Mouse (Mus musculus): ENCODE measurements around the gene Polrmt. TPM values are rescaled to one million over a fixed set of nuclear protein-coding genes. Genes with fewer than 3 reads are reported as not detected.

Polrmt gene
- polyA plus RNA-seq, 1 experiment from 2014 or later, result 32.2 TPM

DNA sequence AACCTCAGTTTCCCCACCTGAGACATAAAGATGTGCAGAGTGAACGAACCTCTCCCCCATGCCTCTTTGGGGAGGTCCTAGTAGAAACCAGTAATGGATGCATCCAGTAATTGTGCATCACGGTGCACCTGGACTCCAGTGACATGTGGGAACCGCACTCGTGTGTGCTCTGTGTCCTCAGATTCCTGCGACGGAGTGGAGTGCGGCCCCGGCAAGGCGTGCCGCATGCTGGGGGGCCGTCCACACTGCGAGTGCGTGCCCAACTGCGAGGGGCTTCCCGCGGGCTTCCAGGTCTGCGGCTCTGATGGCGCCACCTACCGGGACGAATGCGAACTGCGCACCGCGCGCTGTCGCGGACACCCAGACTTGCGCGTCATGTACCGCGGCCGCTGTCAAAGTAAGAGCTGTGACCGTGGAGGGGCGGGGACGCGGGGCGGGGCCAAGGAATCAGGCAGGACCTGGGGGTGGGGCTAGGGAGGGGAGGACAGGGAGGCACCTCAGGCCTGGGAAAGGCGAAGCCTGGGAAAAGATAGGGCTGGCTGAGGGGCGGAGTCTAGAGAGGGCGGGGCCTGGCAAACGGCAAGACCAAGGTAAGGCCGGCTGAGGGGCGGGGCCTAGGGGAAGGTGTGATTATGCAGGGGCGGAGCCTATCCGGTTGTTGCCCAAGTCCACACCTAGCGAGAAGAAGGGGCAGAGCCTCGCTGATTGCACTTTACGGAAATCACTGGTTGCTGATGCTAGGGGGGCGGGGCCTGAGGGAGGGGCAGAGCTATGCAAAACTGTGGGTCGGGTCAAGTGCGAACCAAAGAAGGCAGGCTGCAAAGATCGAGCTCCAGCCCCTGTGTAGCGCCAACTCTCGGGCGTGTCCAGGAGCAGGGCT, 33.6 kb upstream of the Polrmt start:
- Histone ChIP-seq H3K4me3 (ENCODE audit: low read depth, low read length) (peak overlapping the region; percentile 29), H3K9me3 (ENCODE audit: control insufficient read depth, low read length) (no peaks in the 10 kb centered on the region), H3K27me3 (ENCODE audit: control insufficient read depth, insufficient read depth, low read length) (peaks cover 37% of the 10 kb centered on the region), H3K4me2 (ENCODE audit: low read depth, severe bottlenecking) (peak overlapping the region; percentile 50), H3K36me3 (ENCODE audit: control insufficient read depth, insufficient read depth, low read length) (no peaks in the 10 kb centered on the region), H3K9ac (ENCODE audit: low read length) (no peak overlapping the region), H3K27ac (replicated peaks; ENCODE audit: low read depth, low read length) (no peak overlapping the region), H3K4me1 (ENCODE audit: control insufficient read depth, insufficient read depth, low read length) (peaks cover 10% of the 10 kb centered on the region)
- 3% methylated on average over 55 of the region's 55 CpGs for WGBS
- peak; percentile 97 for DNase-seq (ENCODE audit: low spot score)
- peak; percentile 91 for ATAC-seq (ENCODE audit: insufficient number of reproducible peaks, low FRiP score, low TSS enrichment, low read depth)

DNA sequence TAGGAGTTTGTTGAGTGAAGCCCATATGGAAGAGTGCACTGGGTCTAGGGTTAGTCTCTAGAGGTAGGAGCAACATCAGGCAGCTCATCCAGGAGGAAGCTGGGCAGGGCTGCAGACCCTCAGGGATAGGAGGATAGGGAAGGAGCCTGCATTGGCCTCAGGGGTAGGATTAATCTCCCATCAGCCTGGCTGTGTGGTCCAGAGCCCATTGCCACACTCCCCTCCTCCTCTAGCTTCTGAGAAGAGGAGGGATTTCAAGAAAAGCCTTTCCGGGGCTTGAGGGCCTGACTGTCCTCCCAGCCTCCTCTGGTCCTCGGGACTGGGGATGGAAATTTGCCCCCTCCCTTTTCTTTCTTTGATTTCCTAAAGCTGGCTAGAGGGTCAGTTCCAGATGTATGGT, 32.8 kb upstream of the Polrmt start:
- H3K9ac ChIP-seq (ENCODE audit: low read length), result no peak overlapping the region
- ATAC-seq (ENCODE audit: insufficient number of reproducible peaks, low FRiP score, low TSS enrichment, low read depth) (no peak), DNase-seq (ENCODE audit: low spot score) (no peak)
- peaks cover 10% of the 10 kb centered on the region for H3K4me1 ChIP-seq (ENCODE audit: control insufficient read depth, insufficient read depth, low read length)
- 8% methylated on average over 2 of the region's 2 CpGs for WGBS
- no peak overlapping the region for H3K27ac ChIP-seq (replicated peaks; ENCODE audit: low read depth, low read length)
- H3K27me3 ChIP-seq (ENCODE audit: control insufficient read depth, insufficient read depth, low read length), result peaks cover 32% of the 10 kb centered on the region
- no peaks in the 10 kb centered on the region for H3K36me3 ChIP-seq (ENCODE audit: control insufficient read depth, insufficient read depth, low read length)
- H3K4me3 ChIP-seq (ENCODE audit: low read depth, low read length), result no peak overlapping the region
- no peak overlapping the region for H3K4me2 ChIP-seq (ENCODE audit: low read depth, severe bottlenecking)
- H3K9me3 ChIP-seq (ENCODE audit: control insufficient read depth, low read length), result no peaks in the 10 kb centered on the region

DNA sequence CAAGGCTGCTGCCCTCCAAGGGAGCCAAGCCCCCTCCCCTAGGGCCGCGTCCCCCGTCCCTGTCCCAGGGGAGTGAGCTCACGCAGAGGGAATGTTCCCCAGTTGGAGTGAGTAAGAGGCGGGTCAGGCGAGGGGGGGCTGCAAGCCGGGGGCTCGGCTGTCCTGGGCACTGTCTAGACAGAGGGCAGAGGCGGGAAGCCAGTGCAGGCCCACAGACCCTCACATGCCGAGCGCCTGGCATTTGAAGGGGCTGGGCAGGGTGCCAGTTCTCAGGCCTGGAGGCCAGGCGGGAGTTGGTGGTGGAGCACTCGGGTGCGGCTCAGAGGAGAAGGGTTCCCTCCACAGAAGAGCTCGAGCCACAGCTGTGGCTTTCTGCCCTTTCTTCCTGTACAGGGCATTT, 31.6 kb upstream of the Polrmt start:
- H3K27ac ChIP-seq (replicated peaks; ENCODE audit: low read depth, low read length), result no peak overlapping the region
- H3K4me2 ChIP-seq (ENCODE audit: low read depth, severe bottlenecking), result no peak overlapping the region
- H3K36me3 ChIP-seq (ENCODE audit: control insufficient read depth, insufficient read depth, low read length), result no peaks in the 10 kb centered on the region
- H3K4me1 ChIP-seq (ENCODE audit: control insufficient read depth, insufficient read depth, low read length), result peaks cover 10% of the 10 kb centered on the region
- DNase-seq (ENCODE audit: low spot score) (peak; percentile 49), ATAC-seq (ENCODE audit: insufficient number of reproducible peaks, low FRiP score, low TSS enrichment, low read depth) (no peak)
- H3K27me3 ChIP-seq (ENCODE audit: control insufficient read depth, insufficient read depth, low read length), result peaks cover 31% of the 10 kb centered on the region
- H3K4me3 ChIP-seq (ENCODE audit: low read depth, low read length), result no peak overlapping the region
- no peaks in the 10 kb centered on the region for H3K9me3 ChIP-seq (ENCODE audit: control insufficient read depth, low read length)
- no peak overlapping the region for H3K9ac ChIP-seq (ENCODE audit: low read length)
- WGBS, result 23% methylated on average over 15 of the region's 15 CpGs

DNA sequence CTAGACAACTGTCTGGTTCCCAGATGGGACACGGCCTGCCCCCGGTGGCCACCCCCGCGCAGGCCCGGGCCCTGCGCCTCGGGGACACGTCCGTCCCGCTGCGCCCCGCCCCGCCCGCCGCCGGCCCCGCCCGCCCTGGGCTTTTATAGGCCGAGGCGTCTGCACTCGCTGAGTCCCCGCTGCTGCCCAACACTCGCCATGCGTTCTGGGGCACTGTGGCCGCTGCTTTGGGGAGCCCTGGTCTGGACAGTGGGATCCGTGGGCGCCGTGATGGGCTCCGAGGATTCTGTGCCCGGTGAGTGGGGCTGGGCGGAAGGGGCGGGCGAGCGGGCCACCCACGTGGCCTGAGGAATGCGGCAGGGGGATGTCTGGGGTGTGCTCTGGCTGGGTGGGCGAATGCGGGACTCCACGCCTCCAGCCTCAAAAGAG, 30.7 kb upstream of the Polrmt start, which contains the start of gene Fstl3:
TSS of gene Fstl3 (plus strand) at position 170 of the 429 bp plus-strand sequence.
- peaks cover 10% of the 10 kb centered on the region for H3K4me1 ChIP-seq (ENCODE audit: control insufficient read depth, insufficient read depth, low read length)
- no peak for ATAC-seq (ENCODE audit: insufficient number of reproducible peaks, low FRiP score, low TSS enrichment, low read depth)
- peak; percentile 64 for DNase-seq (ENCODE audit: low spot score)

DNA sequence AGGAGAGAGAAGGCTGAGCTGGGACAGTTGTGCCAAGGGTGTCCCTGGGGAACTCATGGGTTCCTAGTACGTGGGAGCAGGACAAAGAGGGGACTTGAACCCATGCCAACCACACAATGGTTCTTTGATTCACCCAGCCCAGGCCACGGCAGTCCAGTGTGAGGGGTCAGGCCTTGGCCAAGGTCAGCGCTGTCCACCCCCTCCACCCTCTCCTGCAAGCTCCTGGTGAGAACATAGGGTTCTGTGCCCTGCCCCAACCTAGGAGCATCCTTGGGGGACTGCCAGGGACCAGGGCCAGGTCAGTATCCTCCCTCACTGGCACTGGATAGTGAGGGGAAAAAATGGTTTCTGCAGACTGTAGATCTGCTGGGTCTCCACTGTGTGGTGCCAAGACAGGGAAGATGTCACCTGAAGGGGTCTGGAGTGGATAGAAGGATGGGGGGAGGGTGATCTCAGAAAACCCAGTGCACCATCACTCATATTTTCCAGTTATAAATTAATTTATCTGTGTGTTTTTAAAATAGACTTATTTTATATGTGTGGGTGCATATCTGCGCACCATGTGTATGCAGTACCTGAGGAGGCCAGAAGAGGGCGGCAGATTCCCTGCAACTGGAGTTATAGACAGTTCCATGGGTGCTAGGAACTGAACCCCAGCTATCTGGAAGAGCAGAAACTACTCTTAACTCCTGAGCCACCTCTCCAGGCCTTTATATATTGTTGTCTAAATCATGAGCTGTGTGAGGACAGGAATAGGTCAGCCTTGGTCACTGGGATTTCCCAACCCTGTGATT, 28.3 kb upstream of the Polrmt start:
- no peak for DNase-seq (ENCODE audit: low spot score)
- Histone ChIP-seq H3K4me3 (ENCODE audit: low read depth, low read length) (no peak overlapping the region), H3K4me2 (ENCODE audit: low read depth, severe bottlenecking) (no peak overlapping the region), H3K27ac (replicated peaks; ENCODE audit: low read depth, low read length) (no peak overlapping the region), H3K27me3 (ENCODE audit: control insufficient read depth, insufficient read depth, low read length) (peaks cover 17% of the 10 kb centered on the region), H3K9ac (ENCODE audit: low read length) (no peak overlapping the region), H3K9me3 (ENCODE audit: control insufficient read depth, low read length) (no peaks in the 10 kb centered on the region; the same call in 1 of the 2 replicates), H3K4me1 (ENCODE audit: control insufficient read depth, insufficient read depth, low read length) (0 out of 2 replicates have a peak, but pooled peaks cover 4% of the 10 kb centered on the region), H3K36me3 (ENCODE audit: control insufficient read depth, insufficient read depth, low read length) (no peaks in the 10 kb centered on the region)
- WGBS, result 75% methylated on average over 5 of the region's 5 CpGs
- ATAC-seq (ENCODE audit: insufficient number of reproducible peaks, low FRiP score, low TSS enrichment, low read depth), result no peak

More for the DNA sequence above, 30.7 kb upstream of the Polrmt start, which contains the start of gene Fstl3:
- Histone ChIP-seq H3K36me3 (ENCODE audit: control insufficient read depth, insufficient read depth, low read length) (no peaks in the 10 kb centered on the region), H3K9me3 (ENCODE audit: control insufficient read depth, low read length) (no peaks in the 10 kb centered on the region; the same call in 1 of the 2 replicates), H3K27ac (replicated peaks; ENCODE audit: low read depth, low read length) (no peak within 1 kb of the TSS), H3K27me3 (ENCODE audit: control insufficient read depth, insufficient read depth, low read length) (peaks cover 26% of the 10 kb centered on the region), H3K4me2 (ENCODE audit: low read depth, severe bottlenecking) (peak within 1 kb of the TSS; percentile 56), H3K4me3 (ENCODE audit: low read depth, low read length) (peak within 1 kb of the TSS; percentile 27), H3K9ac (ENCODE audit: low read length) (peak within 1 kb of the TSS; percentile 17)
- 1% methylated on average over 39 of the region's 39 CpGs for WGBS

DNA sequence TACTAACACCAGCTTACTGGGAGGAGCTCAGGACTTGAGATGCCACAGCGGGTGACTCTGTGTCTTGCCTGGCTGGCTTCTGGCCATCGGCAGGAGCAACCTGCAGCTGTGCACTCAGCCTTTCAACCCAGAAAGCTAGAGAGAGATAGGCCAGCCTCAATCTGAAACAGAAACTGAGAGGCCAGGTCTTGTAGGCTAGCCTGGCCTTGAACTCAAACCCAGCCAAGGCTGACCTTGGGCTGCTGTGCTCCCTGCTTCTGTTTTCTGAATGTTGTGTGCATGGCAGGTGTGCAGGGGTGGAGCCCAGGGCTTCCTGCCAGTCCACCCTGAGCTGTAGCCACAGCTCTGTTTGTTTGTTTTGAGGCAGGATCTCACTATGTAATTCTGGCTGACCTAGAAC, 26.8 kb upstream of the Polrmt start:
- no peaks in the 10 kb centered on the region; the same call in 1 of the 2 replicates for H3K9me3 ChIP-seq (ENCODE audit: control insufficient read depth, low read length)
- peaks cover 8% of the 10 kb centered on the region for H3K27me3 ChIP-seq (ENCODE audit: control insufficient read depth, insufficient read depth, low read length)
- H3K27ac ChIP-seq (replicated peaks; ENCODE audit: low read depth, low read length), result no peak overlapping the region
- no peaks in the 10 kb centered on the region for H3K36me3 ChIP-seq (ENCODE audit: control insufficient read depth, insufficient read depth, low read length)
- no peak overlapping the region for H3K9ac ChIP-seq (ENCODE audit: low read length)
- 93% methylated on average over 2 of the region's 2 CpGs for WGBS
- DNase-seq (ENCODE audit: low spot score), result no peak
- H3K4me2 ChIP-seq (ENCODE audit: low read depth, severe bottlenecking), result no peak overlapping the region
- H3K4me1 ChIP-seq (ENCODE audit: control insufficient read depth, insufficient read depth, low read length), result 0 out of 2 replicates have a peak, but pooled peaks cover 4% of the 10 kb centered on the region
- ATAC-seq (ENCODE audit: insufficient number of reproducible peaks, low FRiP score, low TSS enrichment, low read depth), result no peak
- no peak overlapping the region for H3K4me3 ChIP-seq (ENCODE audit: low read depth, low read length)

DNA sequence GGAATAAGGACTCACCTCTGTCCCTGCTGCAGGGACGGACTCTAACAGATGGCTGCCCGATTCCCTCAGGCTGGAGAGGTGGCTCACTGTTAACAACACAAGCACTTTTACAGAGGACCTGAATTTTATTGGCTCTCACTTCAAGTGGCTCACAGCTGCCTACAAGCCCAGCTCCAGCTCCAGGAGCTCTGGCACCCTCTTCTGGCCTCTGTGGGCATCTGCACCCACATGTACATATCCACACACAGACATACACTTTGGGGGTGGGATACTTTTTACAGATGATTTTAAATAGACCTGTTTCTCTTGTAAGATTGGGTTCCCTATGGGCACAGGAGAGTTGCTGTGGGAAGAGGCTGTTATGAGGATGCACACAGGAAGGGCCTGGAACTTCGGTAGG, 25.9 kb upstream of the Polrmt start:
- no peaks in the 10 kb centered on the region; the same call in 1 of the 2 replicates for H3K9me3 ChIP-seq (ENCODE audit: control insufficient read depth, low read length)
- no peaks in the 10 kb centered on the region; the same call in 1 of the 2 replicates for H3K27me3 ChIP-seq (ENCODE audit: control insufficient read depth, insufficient read depth, low read length)
- no peak overlapping the region for H3K9ac ChIP-seq (ENCODE audit: low read length)
- no peak for ATAC-seq (ENCODE audit: insufficient number of reproducible peaks, low FRiP score, low TSS enrichment, low read depth)
- no peak for DNase-seq (ENCODE audit: low spot score)
- H3K27ac ChIP-seq (replicated peaks; ENCODE audit: low read depth, low read length), result no peak overlapping the region
- WGBS, result 82% methylated on average over 3 of the region's 3 CpGs
- no peak overlapping the region for H3K4me2 ChIP-seq (ENCODE audit: low read depth, severe bottlenecking)
- H3K4me3 ChIP-seq (ENCODE audit: low read depth, low read length), result no peak overlapping the region
- no peaks in the 10 kb centered on the region for H3K36me3 ChIP-seq (ENCODE audit: control insufficient read depth, insufficient read depth, low read length)
- 0 out of 2 replicates have a peak, but pooled peaks cover 3% of the 10 kb centered on the region for H3K4me1 ChIP-seq (ENCODE audit: control insufficient read depth, insufficient read depth, low read length)

DNA sequence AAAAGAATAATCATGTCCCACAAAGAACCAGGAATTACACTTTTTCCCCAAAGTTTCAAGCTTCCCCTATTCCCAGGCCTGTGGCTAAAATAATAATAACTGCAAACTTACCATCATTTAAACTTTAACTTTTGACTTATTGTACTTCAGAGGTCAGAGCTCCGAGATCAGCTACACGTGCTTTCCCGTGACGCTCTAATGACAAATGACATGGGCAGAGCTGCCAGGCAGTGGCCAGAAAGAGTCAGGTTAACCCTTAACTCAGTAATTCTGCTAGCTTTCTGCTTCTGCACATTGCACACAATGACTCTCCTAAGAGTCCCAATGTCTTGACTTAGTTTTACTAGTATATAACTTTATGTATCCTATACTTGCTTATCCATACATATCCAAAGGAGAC, 22.9 kb upstream of the Polrmt start:
- no peak for ATAC-seq (ENCODE audit: insufficient number of reproducible peaks, low FRiP score, low TSS enrichment, low read depth)
- Histone ChIP-seq H3K9me3 (ENCODE audit: control insufficient read depth, low read length) (no peaks in the 10 kb centered on the region; the same call in 1 of the 2 replicates), H3K27me3 (ENCODE audit: control insufficient read depth, insufficient read depth, low read length) (no peaks in the 10 kb centered on the region), H3K27ac (replicated peaks; ENCODE audit: low read depth, low read length) (no peak overlapping the region), H3K36me3 (ENCODE audit: control insufficient read depth, insufficient read depth, low read length) (no peaks in the 10 kb centered on the region), H3K4me3 (ENCODE audit: low read depth, low read length) (no peak overlapping the region), H3K4me2 (ENCODE audit: low read depth, severe bottlenecking) (no peak overlapping the region), H3K4me1 (ENCODE audit: control insufficient read depth, insufficient read depth, low read length) (peaks cover 14% of the 10 kb centered on the region), H3K9ac (ENCODE audit: low read length) (no peak overlapping the region)
- no peak for DNase-seq (ENCODE audit: low spot score)
- WGBS, result 34% methylated on average over 4 of the region's 4 CpGs
